In genomic region chr6:58831232-58832009, GRCm38 (mm10) we compare ENCODE assay signal across 8 mouse cellular contexts. TPM values are rescaled to one million over a fixed set of nuclear protein-coding genes. Genes with fewer than 3 reads are reported as not detected.
DNase-seq lines count a peak whose midpoint lies in the region; ATAC-seq lines count a peak whose summit lies in the region.

Gene Herc3, plus strand, starts transcription at chr6:58831465.

- peak within 1 kb of the TSS; percentile 90 for H3K27ac ChIP-seq in hindbrain, embryonic 12.5 days
- no peak within 1 kb of the TSS for H3K27ac ChIP-seq in macrophage

- under 1% methylated on average over 77 of the region's 83 CpGs for WGBS in hindbrain, embryonic 12.5 days
- under 1% methylated on average over 58 of the region's 83 CpGs for WGBS in macrophage (ENCODE audit: missing documents)

- peak; percentile 91 for ATAC-seq in hindbrain, embryonic 12.5 days (ENCODE audit: low FRiP score)

- DNase-seq in R1 (ENCODE audit: low read depth, low spot score): peak; percentile 83
- peak; percentile 84 to 96 for DNase-seq in cerebellum, postnatal 10 days
- peak; percentile 61 to 70 for DNase-seq in frontal cortex, postnatal 14 days (ENCODE audit: low spot score in 2 of 2)
- DNase-seq in layer of hippocampus, postnatal 36 days: peak; percentile 82 to 84
- DNase-seq in right cerebral cortex, adult 2 months (ENCODE audit: low spot score in 2 of 2): peak; percentile 74 to 80
- peak; percentile 82 for DNase-seq in urinary bladder, postnatal 14 days (ENCODE audit: low spot score)

- no peaks in the 10 kb centered on the region for H3K4me1 ChIP-seq in hindbrain, embryonic 12.5 days

- peak within 1 kb of the TSS; percentile 76 for H3K9ac ChIP-seq in hindbrain, embryonic 12.5 days

- no peaks in the 10 kb centered on the region; the same call in none of the 2 replicates for H3K79me2 ChIP-seq in macrophage (ENCODE audit: inconsistent target)

- no peaks in the 10 kb centered on the region for H3K36me3 ChIP-seq in hindbrain, embryonic 12.5 days
- H3K36me3 ChIP-seq in macrophage (ENCODE audit: inconsistent target): no peaks in the 10 kb centered on the region

- H3K4me2 ChIP-seq in hindbrain, embryonic 12.5 days (replicated peaks): peak within 1 kb of the TSS; percentile 76

- peak within 1 kb of the TSS; percentile 87 for H3K4me3 ChIP-seq in hindbrain, embryonic 12.5 days
- peak within 1 kb of the TSS; percentile 62 for H3K4me3 ChIP-seq in macrophage (ENCODE audit: inconsistent target)

- H3K9me3 ChIP-seq in hindbrain, embryonic 12.5 days (replicated peaks): no peaks in the 10 kb centered on the region

- H3K27me3 ChIP-seq in hindbrain, embryonic 12.5 days: no peaks in the 10 kb centered on the region

RNA-seq across cellular contexts. Expression of gene Herc3, which starts in this region (rescaled TPM):
- 17.6 and 18.3 TPM in 2 replicates for polyA plus RNA-seq in hindbrain, embryonic 12.5 days (2016; fragmentation: Nextera tagmentation; extraction: Ambion mirVana)
- total RNA-seq in layer of hippocampus, postnatal 36 days (2021): 100 to 1,000 TPM; 226 to 248 TPM
- total RNA-seq in macrophage (2018; cell fraction: chromatin; rRNA removed): 10 to 100 TPM in 24 of 26 experiments, 1 to 10 TPM in 2; 4.4 to 70.0 (median 33.7) TPM
- total RNA-seq in macrophage (2018; cell fraction: cytosol; rRNA removed): 1 to 10 TPM; 4.0 to 8.2 (median 5.8) TPM
- 10 to 100 TPM in 21 of 26 experiments, 1 to 10 TPM in 5; 4.0 to 58.7 (median 16.6) TPM for total RNA-seq in macrophage (2018; cell fraction: nucleus; rRNA removed)
- 3.5 to 11.4 TPM (median 4.1 TPM) in 3 replicates for polyA plus RNA-seq in macrophage (2018)
